Mouse (Mus musculus): ENCODE data around the gene Tgif1.

GRCm38 (mm10) chr17:70847751-70848510 lies 5.4 kb downstream of the Tgif1 start:
- no peak for TF ChIP-seq HCFC1 (IDR thresholded peaks at IDR 0.05; ENCODE audit: borderline replicate concordance, insufficient read depth, low read length)
- no peak for TF ChIP-seq CHD2 (IDR thresholded peaks at IDR 0.05; ENCODE audit: low read depth, low read length)
- no peak for TF ChIP-seq ZNF384 (IDR thresholded peaks at IDR 0.05; ENCODE audit: low read depth, low read length)
- no peak for TF ChIP-seq MAFK (IDR thresholded peaks at IDR 0.05; ENCODE audit: insufficient read depth, low read depth, low read length)
